Mouse (Mus musculus): ENCODE data around the gene Ago4.

DNA sequence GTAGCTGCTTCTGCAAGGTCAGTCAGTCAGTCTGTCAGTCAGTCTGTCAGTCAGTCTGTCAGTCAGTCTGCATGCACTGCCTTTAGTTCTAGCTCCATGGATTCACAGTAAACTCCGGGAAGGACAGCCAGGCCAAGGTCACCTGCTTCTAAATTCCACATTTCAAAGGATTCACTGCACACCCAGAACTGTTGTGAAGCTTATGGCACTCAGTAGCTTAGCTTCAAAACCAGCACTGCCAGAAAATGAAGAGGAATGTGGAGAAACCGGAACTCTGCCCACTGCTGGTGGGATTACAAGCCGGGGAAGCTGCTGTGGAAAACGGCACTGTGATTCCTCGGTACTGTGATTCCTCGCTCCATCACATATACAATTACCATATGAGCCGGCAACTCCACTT is 77.8 kb downstream of the Ago4 start:
- TF ChIP-seq KAT2A (conservative IDR thresholded peaks at IDR 0.05; ENCODE audit: low read depth, low read length) (no peak), GATA1 (IDR thresholded peaks at IDR 0.05; ENCODE audit: low read depth, low read length) (no peak), POLR2A (IDR thresholded peaks at IDR 0.05; ENCODE audit: control insufficient read depth in 1 of 2, insufficient read depth in 1 of 2, low read depth in 1 of 2, low read length in 2 of 2, poor library complexity in 1 of 2) (no peak), POLR2AphosphoS5 (IDR thresholded peaks at IDR 0.05; ENCODE audit: borderline replicate concordance, low read depth, low read length) (no peak)
